Mouse (Mus musculus) NIH3T3 (cell line): Measurements from ENCODE around the gene Npr1.

ENCODE experiments used
- DNase-seq: peaks from one replicate; pipeline ENCODE4 v3.0.0-alpha.2; 2012; ENCODE audit warnings: low read depth

Gene Npr1

DNA sequence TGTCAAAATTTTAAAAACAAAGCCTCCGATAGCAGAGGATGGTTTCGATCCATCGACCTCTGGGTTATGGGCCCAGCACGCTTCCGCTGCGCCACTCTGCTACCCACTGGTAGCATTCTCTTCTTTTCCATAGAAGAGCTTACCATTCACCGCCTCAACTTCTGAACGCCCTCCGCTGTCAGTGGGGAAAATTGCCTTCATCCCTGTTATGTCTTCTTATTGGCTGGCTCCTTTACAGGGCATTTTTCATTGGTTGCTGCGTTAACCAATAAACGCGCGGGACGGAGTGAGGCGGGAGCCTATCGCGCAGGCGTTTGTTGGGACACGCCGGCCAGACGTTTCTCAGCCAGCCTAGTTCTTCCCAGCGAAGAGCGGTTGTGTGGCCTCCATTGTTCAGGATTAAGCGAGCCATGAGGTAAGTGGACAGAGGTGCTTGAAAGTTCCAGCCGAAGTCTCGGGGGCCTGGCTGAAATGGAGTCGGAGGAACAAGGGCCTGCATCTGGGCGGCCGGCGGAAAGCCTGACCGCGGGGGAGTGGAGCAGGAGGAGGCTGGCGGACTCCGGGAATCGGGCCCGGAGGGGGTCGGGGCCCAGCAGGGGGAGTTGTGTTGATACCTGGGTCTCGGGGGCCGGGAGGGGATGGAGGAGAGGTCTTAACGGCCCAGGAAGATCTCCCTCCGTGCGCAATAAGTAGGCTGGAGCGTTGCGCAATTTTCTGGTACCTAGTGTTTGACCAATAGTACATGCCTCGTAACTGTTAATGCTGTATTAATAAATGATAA lies 10.4 kb upstream of the Npr1 start, which contains the start of gene Ilf2:
TSS of gene Ilf2 (plus strand) at position 296 of the 781 bp plus-strand sequence.
- DNase-seq = peak; percentile 98

DNA sequence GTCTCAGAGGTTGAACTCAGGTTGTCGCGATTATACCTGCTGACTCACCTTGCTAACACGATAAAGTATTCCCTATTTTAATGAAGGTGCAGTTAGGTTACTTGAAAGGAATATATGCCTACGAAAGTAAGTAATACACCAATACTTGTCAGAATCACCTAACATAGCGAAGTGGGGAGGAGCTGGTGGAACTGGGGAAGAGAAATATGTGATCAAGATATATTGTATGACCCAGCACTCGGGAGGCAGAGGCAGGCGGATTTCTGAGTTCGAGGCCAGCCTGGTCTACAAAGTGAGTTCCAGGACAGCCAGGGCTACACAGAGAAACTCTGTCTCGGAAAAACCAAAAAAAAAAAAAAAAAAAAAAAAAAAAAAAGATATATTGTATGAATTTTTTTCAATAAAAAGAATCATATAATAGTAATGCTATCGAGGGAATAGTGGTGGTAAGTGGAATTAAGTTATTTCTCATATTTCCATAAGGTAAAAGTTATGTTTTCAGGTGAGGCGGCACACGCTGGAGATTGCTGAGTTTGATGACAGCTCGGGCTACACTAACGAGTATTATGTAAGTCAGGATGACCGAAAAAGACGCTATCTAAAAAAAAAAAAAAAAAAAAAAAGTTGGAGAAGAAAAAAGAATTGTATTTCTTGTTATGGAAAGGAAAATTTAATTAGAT lies 9.6 kb upstream of the Npr1 start:
- DNase-seq = peak; percentile 45

GRCm38 (mm10) chr3:90472213-90472612 lies 6.5 kb upstream of the Npr1 start:
- peak; percentile 68 for DNase-seq

DNA sequence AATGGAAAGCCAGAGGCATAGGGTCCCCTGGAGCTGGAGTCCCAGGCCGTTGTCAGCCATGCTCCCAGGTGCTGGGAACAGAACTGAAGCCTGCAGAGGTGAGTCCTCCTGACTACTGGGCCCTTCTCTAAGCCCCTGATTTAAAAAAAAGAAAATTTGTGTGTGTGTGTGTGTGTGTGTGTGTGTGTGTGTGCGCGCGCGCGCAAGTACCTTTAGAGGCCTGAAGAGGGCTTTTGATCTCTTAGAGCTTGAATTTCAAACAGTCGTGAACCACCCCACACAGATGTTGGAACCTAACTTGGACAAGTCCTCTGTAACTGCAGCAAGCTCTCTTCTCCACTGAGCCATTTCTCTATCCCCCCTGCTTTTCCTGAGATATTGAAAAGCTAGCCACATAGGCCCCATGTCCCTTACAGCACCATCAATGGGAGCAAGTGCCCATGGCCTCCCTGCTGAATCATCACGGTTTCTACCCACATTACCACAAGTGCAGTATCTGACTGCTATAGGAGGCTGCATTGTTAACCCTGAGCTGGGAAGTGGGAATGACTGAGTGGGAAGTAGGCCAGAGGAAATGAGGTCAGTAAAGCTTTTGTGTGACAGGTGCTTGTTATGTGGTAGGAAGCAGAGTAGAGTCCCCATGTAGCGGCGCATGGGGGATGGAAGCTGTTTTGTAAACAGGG lies 2.1 kb upstream of the Npr1 start:
- DNase-seq = no peak

DNA sequence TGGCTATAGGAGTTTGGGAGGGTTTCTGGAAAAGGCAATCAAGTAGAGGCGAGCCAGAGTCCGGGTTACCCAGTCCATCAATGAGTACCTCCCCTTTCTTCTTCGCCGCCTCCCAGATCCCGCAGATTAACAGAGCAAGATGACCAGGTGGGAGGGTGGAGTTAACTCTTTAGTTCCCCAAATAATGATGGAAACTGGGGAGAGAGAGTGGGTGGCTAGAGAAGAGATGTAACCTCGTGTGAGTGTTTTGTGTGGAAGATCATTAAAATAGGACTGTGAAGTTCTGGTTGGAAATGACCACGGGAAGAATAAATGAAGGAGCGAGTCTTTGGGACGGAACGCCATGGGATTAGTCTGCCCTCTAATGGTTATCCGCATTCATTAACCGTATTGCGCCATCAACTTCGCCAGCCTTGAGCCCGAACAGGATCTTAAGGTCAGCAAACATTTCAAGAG lies 673 bp upstream of the Npr1 start:
- DNase-seq = peak; percentile 89

DNA sequence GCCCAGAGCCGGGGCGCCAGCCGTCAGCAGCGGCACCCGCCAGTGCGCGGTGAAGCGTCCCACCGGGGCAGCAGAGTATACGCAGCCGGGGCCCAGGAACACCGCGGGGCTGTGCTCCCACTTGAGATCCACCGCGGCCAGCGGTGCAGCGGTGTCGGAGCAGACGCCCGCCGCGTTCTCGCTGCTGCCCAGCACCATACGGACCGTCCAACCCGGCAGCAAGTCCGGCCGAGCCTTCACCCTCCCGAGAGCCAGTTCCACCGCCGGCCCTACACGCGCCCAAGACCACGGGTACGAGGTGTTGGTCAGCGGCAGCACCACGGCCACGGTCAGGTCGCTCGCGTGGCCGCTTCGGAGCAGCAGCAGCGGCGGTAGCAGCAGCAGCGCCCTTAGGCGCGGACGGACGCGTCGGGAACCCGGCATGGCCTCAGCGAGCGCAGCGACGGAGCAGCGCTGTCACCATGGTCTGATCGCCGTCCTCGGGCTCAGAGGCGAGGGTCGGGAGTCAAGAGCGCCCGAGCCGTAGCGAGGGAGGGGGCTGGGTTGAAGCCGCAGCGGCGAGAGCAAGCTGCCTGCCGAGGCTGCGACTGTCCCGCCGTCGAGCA lies 483 bp downstream of the Npr1 start:
- no peak for DNase-seq

DNA sequence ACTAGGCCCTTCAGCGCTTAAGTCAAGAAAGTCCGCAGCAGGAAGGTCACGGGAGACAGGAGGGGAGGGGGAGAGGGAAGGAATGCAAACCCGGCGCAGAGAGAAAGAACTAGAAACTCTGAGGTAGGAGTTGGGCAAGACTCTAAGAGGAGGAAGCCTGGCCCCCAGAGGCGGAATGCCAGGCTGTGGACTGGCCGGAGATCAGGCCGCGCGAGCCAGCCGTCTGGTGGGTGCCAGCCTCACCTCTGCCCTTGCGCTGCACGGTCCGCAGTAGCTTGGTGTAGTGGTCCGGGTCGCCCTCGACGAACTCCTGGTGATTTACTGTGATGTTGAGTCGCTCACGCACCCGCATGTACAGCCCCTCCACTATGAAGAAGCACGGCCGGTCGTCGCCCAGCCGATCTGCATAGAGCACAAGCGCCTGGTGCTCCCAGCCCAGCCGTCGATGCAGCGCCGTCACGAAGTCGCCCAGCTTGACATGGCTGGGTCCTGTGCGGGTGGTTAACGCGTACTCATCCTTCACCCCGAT lies 1.1 kb downstream of the Npr1 start:
- DNase-seq = no peak

DNA sequence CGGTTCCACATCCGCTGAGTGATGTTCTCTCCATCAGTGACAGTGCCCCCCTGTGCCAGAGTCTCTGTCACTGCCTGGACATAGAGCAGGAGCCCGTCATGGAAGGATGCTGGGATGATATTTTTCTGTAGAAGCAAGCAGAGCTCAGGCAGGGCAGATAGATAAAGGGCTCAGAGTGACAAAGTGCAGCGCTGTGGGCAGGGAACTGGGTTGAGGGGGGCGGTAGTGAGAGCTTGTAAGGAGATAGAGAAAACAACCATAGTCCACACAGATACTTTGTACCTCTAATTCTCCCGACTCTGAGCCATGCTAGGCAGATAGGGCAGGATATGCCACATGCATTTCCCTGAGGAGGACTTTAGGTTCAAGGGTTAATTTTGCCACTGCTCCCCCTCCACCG lies 3.1 kb downstream of the Npr1 start:
- DNase-seq = no peak

GRCm38 (mm10) chr3:90461935-90462334 lies 3.7 kb downstream of the Npr1 start:
- no peak for DNase-seq

DNA sequence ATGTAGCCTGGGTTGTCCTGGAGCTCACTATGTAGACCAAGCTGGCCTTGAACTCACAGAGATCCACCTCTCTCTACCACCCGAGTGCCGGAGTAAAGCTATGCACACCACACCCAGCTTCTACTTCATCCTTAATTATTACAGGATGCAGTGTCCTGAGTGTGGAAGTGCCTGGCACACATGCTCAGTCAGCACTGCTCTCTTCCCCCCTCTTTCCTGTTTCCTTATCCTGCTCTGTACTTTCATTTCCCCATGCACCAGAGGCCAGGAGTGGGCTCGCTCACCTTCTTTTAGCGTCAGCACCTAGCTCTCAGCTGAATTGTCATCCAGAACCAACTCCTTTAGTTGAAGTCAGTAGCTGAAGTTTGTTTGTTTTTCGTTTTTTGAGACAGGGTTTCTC lies 5.4 kb downstream of the Npr1 start:
- DNase-seq = no peak

GRCm38 (mm10) chr3:90459727-90460126 lies 5.9 kb downstream of the Npr1 start:
- DNase-seq = no peak

- no peak for DNase-seq
These were observed 10.7 kb downstream of the Npr1 start for GRCm38 (mm10) chr3:90454931-90455330.

GRCm38 (mm10) chr3:90451396-90452095 lies 14.1 kb downstream of the Npr1 start:
- DNase-seq = peak; percentile 23

- DNase-seq = no peak
These were observed 14.8 kb downstream of the Npr1 start for GRCm38 (mm10) chr3:90450874-90451273.

DNA sequence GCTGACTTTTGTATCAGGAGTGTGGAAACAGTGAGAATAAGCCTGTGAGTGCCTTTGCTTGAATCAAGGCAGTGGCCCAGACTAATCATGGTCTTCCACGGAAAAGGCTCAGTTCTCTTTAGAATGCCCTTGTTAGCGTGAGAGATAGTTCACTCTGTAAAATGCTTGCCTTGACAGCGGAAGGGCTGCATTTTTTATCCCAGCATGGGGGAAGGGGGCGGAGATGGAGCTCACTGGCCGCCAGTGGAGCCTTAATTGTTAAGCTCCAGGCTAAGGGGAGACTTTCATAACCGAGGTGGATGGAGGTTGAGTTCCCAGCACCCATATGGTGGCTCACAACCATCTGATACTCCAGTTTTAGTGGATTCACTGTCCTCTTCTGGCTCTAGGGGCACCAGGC lies 17.0 kb downstream of the Npr1 start:
- no peak for DNase-seq

- DNase-seq = no peak
These were observed 18.6 kb downstream of the Npr1 start for GRCm38 (mm10) chr3:90447123-90447494.

DNA sequence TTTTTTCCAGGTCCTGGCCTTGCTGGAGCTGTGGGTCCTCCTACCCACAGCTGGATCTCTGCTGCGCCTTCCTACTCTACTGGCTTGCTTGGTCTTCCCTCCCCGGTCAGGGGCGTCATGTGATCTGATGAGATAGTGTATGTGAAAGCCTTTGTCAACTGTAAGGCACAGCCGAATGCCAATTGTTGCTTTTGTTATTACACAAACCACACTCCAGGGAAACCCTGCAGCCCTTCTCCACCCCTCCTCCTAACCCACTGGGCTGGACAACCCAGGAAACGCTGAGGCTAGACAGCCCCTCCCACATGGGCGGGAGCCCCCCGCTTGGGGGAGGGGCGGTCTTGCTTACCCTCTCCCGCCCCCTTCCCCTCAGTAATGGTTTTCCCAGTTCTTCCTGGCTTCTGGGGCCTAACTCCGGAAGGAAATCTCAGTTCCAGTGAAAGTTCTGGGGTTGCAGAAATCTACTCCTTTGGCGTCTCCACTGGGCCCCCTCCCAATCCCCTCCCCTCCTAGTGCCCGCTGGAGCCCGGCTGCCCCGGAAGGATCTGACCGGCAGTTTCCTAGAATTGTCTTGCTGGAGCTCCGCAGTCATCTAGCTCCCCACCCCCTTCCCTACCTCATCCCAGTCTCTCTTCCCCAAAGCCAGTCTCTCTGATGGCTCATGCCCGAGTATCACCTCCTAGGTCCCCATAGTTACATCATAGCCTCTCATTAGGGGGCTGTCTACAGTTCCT lies 19.1 kb downstream of the Npr1 start:
- peak; percentile 82 for DNase-seq

DNA sequence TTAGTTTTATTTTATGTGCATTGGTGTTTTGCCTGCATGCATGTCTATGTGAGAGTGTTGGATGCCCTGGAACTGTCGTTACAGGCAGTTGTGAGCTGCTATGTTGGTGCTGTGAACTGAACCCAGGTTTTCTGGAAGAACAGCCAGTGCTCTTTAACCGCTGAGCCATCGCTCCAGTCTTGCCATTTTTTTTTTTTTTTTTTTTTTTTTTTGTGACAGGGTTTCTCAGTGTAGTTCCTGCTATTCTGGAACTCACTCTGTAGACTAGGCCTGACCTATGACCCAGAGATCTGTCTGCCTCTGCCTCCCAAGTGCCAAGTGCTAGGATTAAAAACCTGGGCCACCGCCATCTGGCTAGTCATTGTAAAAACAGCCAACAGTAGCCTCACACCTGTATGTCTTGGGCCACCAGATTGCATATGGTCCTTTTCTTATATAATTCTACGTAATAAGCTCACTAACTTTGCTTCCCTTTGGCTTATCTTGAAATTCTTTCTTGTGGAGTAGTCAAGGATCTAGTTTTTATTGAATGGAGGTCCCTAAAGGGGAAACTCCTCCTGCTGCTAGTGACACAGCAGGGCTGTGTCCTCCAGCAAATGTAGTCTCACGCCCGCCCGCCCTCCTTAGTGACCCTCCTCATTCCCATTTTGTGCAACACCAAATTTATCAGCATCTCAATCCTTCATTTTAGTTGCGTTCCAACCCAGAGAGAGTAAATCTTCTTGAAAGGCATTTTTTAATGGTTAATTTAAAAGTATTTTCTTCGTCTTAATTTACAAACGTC lies 20.1 kb downstream of the Npr1 start:
- no peak for DNase-seq

- DNase-seq = peak; percentile 20
These were observed 21.7 kb downstream of the Npr1 start for GRCm38 (mm10) chr3:90443977-90444376.

DNA sequence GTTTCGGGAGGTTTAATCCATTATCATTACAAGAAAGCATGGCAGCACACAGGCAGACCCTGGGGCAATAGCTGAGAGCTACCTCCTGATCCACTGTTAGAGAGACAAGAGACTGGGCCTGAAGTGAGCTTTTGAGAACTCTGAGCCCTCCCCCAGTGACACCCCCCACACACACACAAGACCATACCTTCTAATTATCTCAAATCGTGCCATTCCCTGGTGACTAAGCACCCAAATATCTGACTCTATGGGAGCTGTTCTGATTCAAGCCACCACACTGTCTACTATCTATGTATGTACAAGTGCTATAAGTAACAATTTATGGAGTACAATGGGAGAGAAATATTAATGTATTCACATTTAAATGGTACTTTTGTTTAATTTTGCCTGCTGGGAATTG lies 24.9 kb downstream of the Npr1 start:
- peak; percentile 30 for DNase-seq
